Mouse (Mus musculus) kidney, postnatal 25 days (tissue): ENCODE measurements around the gene Dhtkd1.
A peak's percentile ranks its signal among the peaks of the same experiment; 100 is the strongest.

Experiments used
- DNase-seq, 2 experiments: peaks; one replicate each; pipeline ENCODE4 v3.0.0; 2021; ENCODE audit warnings: mixed read lengths in 2 of 2

Gene Dhtkd1

GRCm38 (mm10) chr2:5930291-5931054, 12.1 kb downstream of the Dhtkd1 start:
- no peak for DNase-seq

GRCm38 (mm10) chr2:5929793-5930192, 12.8 kb downstream of the Dhtkd1 start:
- no peak for DNase-seq

GRCm38 (mm10) chr2:5927481-5927880, 15.1 kb downstream of the Dhtkd1 start:
- DNase-seq: no peak

GRCm38 (mm10) chr2:5923786-5924185, 18.8 kb downstream of the Dhtkd1 start:
- no peak for DNase-seq

- no peak for DNase-seq
Observed at GRCm38 (mm10) chr2:5922823-5923222, 19.8 kb downstream of the Dhtkd1 start.

GRCm38 (mm10) chr2:5911282-5911965, 31.2 kb downstream of the Dhtkd1 start:
- DNase-seq: no peak

- DNase-seq: peak; percentile 43 to 70
Observed at GRCm38 (mm10) chr2:5906625-5907024, 36.0 kb downstream of the Dhtkd1 start.

GRCm38 (mm10) chr2:5906092-5906491, 36.5 kb downstream of the Dhtkd1 start:
- DNase-seq: peak; percentile 40 to 51

- DNase-seq: peak in 1 of 2 experiments; percentile 21
Observed at GRCm38 (mm10) chr2:5900145-5900544, 42.4 kb downstream of the Dhtkd1 start.

- DNase-seq: peak; percentile 98 to 100
Observed at GRCm38 (mm10) chr2:5894843-5895570, 47.6 kb downstream of the Dhtkd1 start, which contains the start of gene Sec61a2. Sec61a2 (minus strand) TSS chr2:5895432.

- no peak for DNase-seq
Observed at GRCm38 (mm10) chr2:5894296-5894695, 48.3 kb downstream of the Dhtkd1 start.

GRCm38 (mm10) chr2:5889412-5889811, 53.2 kb downstream of the Dhtkd1 start:
- DNase-seq: no peak

- no peak for DNase-seq
Observed at GRCm38 (mm10) chr2:5888865-5889264, 53.7 kb downstream of the Dhtkd1 start.

- no peak for DNase-seq
Observed at GRCm38 (mm10) chr2:5877446-5877845, 65.1 kb downstream of the Dhtkd1 start.

GRCm38 (mm10) chr2:5869746-5870145, 72.8 kb downstream of the Dhtkd1 start:
- DNase-seq: no peak

- no peak for DNase-seq
Observed at GRCm38 (mm10) chr2:5867681-5868080, 74.9 kb downstream of the Dhtkd1 start.

GRCm38 (mm10) chr2:5862834-5863233, 79.8 kb downstream of the Dhtkd1 start, which contains the start of gene Gm13199:
Gm13199 (minus strand) TSS chr2:5862934.
- no peak for DNase-seq

- DNase-seq: no peak
Observed at GRCm38 (mm10) chr2:5851866-5852265, 90.7 kb downstream of the Dhtkd1 start.

- DNase-seq: no peak
Observed at GRCm38 (mm10) chr2:5851116-5851515, 91.5 kb downstream of the Dhtkd1 start.
